Mouse (Mus musculus) megakaryocyte, embryonic 14.5 days (primary cell): ENCODE results near the gene Slc39a5.

Experiments used
- FLI1 ChIP-seq: IDR thresholded peaks from 2 replicates; pipeline ENCODE4 v1.6.1; 2012; ENCODE audit warnings: low read length, inconsistent platforms, mixed read lengths
- GATA1 ChIP-seq: IDR thresholded peaks from 3 replicates; pipeline ENCODE4 v1.6.1; 2012; ENCODE audit warnings: mixed read lengths, low read length, inconsistent platforms, borderline replicate concordance

GRCm38 (mm10) chr10:128396716-128397264 is 4.2 kb downstream of the Slc39a5 start:
- TF ChIP-seq GATA1, result no peak
- no peak for TF ChIP-seq FLI1
